Mouse (Mus musculus): ENCODE measurements around the gene Dnajb5.

DNA sequence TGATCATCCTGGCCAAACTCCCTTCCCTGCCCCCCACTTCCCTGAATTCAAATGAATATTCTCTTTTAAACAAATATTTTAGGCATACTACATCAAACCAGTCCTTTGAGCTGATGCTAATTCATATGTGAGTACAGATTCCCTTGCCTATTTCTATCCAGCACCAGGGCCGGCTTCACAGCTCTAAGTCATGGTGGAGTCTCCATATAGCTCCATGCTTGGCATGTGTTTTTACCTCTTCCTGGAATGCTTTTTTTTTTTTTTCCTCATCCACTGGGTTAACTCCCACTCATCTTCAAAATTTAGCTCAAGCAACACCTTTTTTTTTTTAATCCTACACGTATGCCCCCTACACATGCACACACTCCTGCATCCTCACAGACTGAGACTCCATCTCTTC, 28.1 kb upstream of the Dnajb5 start:
- TF ChIP-seq CTCF (IDR thresholded peaks at IDR 0.05; ENCODE audit: extremely low read depth, insufficient read depth, insufficient read length, insufficient replicate concordance) (no peak), POLR2A (IDR thresholded peaks at IDR 0.05; ENCODE audit: low read depth, low read length) (no peak)

All from spleen, adult 2 months (tissue).